Mouse (Mus musculus): Measurements from ENCODE around the gene Tmem161b.
A peak's percentile ranks its signal among the peaks of the same experiment; 100 is the strongest.
"Not testable (repeated sequence)": the region's sequence is repeated elsewhere in the genome, so short reads cannot be mapped to it uniquely, and the experiment has no call there.

The Tmem161b gene

DNA sequence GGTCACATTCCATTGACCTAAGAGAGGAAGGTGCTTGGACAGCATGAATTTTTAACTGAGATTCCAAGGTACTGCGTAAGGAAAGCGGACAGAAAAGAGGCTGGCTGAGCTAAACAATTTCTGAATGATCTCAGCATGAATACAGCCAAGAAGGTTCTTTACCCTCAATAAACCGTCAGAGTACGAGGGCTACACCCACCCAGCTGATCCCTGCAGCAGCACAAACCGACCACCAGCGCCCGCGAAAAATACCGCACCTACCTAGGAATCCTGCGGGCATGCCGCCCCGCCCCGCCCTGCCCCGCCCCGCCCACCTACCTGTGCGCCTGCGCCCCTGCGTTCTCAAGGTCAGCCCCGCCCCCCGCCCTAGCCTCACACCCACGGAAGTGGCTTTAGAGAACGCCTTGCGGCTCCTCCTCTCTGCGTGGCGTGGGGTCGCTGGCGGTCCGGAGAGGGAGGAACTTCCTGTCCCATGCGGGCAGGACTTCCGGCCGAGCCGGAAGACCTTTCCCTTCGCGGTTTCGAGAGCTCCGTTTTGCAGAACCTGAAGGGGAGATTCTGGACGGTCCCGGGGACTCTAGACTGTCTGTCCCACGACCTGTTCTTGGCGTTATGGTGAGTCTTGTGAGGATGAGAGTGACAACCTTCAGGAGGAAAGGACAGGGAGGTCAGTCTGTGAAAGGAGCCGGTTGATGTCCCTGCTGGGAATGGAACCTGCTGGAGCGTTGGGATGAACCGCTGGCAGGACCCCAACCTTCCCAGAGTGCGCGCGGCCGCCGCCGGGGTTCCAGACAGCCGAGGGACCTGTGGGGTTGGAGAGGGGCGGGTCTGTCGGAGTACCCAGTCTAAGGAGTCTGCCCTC, at the start of gene Tmem161b:
Tmem161b (plus strand) TSS at position 477 of the 862 bp plus-strand sequence.
- DNase-seq (ENCODE audit: low read depth, low spot score): peak; percentile 76

DNA sequence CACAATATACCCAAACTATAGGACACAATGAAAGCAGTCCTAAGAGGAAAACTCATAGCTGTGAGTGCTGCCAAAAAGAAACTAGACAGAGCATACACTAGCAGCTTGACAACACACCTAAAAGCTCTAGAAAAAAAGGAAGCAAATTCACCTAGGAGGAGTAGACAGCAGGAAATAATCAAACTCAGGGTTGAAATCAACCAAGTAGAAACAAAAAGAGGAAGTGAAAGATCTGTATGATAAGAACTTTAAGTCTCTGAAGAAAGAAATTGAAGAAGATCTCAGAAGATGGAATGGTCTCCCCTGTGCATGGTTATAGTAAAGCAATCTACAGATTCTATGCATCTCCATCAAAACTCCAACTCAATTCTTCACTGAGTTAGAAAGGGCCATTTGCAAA, 36.3 kb upstream of the Tmem161b start:
- not testable (repeated sequence) for DNase-seq (ENCODE audit: low read depth, low spot score)

DNA sequence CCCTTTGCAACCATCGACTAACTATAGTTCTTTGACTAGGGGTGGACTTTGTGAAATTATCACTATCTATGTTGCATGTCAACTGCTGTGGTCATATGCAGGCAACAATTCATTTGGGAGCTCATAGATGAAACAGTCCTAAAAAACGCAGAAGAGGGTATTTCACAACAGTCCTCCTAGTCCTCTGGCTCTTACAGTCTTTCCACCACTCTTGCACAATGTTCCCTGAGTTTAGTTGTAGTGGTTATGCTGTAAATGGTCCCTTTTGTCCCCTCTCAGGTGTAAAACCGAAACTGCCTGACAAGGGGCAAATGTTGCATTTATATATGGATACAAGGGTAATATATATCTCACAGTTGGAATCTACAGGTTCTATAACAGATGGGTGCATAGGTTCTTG, 29.4 kb upstream of the Tmem161b start:
- DNase-seq (ENCODE audit: low read depth, low spot score): no peak

DNA sequence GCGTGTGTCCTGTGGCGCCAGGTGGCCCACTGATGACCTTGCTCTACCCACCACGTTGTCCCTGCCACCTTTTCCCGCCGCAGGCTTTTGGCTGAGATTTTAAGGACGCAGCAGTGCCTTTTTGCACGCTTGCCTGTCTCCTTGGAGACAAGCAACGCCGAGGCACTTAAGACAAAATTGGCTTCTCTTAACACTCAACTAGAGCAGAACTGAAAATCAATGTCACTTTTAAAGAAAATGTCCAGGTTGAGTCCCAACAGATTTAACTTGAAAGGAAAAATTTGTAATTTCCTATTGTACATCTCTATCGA, 541 bp downstream of the Tmem161b start:
- DNase-seq (ENCODE audit: low read depth, low spot score): no peak

DNA sequence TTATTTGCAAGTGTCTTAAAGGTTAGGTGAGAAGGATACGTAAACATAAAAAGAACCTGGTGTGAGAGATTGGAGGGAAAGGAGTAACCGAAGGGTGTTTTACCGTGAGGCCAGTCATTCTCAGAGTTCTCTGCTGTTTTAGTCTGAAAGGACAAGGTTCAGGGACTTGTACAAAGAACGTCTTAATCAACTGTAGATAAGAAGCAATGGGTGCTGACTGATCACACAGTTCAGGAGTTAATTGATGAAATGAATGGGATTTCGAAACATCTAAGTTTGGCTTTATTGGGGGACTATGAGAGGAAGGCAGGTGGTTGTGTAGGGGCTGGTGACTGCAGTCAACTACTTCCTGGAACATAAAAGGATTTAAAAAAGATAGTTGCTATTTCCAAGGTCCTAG, 922 bp downstream of the Tmem161b start:
- no peak for DNase-seq (ENCODE audit: low read depth, low spot score)

DNA sequence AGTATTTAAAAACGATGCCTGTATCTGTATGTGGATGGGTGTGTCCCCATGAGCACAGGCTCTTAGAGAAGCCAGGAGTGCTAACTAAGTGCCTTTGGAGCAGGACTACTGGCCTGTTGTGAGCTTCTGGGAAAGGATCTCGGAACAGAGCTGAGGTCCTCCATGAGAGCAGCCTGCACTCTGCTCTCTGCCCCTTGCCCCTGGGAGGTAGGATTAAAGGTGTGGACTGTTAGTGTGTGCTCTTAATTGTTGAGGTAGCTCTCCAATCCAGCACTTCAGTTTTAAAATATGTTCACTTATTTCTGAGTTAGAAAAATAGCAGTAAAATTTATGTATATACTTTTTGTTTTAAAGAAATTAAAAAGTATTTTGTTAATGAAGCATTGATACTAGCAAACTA, 11.9 kb downstream of the Tmem161b start:
- no peak for DNase-seq (ENCODE audit: low read depth, low spot score)

DNA sequence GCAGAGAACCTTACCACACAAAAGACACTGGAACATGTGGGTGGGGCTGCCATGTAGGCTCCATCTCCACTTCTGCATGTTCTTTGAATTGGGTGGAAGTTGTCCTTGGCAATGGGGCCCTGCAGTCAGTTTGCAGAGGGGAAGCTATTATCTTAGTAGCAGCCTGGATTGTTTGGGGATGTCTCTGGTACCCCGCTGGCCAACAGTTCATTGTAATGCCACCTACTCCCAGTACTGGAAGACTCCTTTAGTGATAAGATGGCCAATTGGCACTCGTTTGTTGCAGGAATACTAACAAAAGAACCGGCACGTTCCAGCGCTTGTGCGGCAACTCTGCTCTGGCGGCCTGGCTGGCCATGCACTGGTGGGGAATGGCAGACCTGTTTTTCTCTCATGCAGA, 14.7 kb downstream of the Tmem161b start:
- DNase-seq (ENCODE audit: low read depth, low spot score): no peak

DNA sequence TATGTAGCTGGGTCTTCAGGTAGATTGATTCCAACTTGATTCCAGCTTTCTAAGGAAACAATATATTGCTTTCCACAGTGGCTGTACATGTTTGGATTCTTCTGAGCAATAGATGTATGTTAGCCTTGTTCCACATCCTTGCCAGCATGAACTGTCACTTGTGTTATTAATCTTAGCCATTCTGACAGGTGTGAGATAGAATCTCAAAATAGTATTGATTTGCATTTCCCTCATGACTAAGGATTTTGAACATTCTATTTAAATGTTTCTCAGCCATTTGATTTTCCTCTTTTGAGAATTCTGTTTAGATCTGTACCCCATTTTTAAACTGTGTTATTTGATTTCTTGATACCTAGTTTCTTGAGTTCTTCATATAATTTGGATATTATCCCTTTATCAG, 16.1 kb downstream of the Tmem161b start:
- DNase-seq (ENCODE audit: low read depth, low spot score): no peak

DNA sequence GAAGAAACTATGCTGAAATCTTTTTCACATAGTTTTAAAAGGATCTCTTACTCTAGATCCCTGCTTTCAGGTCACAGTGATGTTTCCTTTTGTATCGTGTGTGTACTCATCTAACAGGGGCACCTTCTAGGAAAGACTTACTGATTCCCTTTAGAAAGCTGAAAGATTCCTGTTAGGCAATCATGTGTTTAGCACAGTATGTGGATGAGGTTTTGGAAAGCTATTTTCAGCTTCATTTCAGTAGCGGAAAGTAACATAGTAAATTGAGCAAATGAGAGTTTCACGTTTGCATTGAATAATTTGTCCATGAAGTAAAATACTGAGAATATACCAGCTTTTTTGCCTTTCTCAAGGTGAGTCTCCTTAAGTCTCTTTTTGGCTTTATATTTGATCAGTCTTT, 26.0 kb downstream of the Tmem161b start:
- no peak for DNase-seq (ENCODE audit: low read depth, low spot score)

DNA sequence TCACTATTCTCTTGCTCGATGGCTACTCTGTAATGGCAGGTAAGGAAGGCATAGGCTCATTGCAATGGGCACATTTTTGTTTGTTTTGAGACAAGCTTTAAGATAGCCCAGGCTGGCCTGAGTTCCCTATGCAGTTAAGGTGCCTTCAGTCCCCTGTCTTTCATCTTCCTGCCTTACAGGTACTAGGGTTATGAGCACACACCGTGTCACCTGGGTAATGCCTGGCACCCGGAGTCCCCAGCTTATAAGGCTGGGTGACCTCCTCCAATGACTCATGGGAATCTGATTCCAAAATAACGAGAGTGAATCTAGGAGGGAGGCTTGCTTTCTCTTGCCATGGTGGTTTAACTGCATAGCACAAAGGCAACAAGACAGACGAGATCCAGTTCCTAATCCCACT, 29.2 kb downstream of the Tmem161b start:
- no peak for DNase-seq (ENCODE audit: low read depth, low spot score)

DNA sequence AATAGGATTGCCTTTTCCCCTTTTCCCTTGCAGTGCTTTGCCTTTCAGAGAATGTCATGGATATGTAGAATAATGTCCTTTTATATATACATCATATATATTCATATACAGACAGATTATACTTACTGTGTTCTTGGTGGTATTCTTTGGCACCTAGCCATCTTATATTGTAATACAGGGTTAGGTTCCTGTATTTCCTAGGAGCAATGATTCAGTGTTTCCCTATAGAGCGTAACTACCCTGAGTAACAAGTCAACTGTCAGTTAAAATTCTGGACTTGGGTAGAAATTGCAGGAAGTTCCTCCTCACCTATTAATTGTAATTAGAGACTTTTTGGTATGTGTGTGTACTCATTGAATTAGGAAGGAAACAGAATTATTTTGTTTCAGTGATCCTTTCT, 33.0 kb downstream of the Tmem161b start:
- no peak for DNase-seq (ENCODE audit: low read depth, low spot score)

DNA sequence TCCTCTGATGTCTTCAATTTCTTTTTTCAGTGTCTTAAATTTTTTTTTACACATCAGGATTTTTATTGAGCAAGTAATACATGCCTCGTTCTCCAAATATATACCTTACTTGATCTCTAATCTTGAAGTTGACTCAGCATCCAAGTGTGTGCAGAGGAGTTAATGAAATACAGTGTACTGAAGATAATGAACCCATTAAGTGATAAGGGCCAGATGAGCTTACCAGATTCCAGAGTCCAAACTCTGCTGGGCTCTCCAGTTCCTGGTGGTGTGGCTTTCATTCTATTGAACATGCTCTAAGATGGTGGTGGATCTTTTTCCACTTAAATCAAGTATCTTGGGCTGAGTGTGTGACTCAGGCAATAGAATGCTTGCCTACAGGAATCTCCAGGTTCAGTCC, 42.3 kb downstream of the Tmem161b start:
- DNase-seq (ENCODE audit: low read depth, low spot score): not testable (repeated sequence)

DNA sequence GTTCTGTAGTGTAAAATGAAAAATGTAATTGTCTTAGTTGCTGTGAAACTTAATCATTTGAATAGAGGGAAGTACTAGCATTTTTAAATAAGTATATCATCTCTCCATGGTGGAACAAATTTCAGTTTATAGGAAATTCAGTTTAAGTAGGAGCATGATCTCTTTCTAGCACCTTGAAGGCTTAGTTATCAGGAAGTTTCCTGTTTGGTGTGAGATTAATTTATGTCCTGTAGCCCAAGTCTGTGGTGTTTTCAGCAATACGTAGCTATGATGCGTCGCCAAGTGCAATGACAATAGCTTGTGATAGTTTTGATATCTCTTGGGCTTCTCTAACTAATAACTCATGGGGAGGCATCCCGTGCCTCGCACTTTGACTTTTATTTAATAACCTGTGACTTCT, 54.1 kb downstream of the Tmem161b start:
- no peak for DNase-seq (ENCODE audit: low read depth, low spot score)

DNA sequence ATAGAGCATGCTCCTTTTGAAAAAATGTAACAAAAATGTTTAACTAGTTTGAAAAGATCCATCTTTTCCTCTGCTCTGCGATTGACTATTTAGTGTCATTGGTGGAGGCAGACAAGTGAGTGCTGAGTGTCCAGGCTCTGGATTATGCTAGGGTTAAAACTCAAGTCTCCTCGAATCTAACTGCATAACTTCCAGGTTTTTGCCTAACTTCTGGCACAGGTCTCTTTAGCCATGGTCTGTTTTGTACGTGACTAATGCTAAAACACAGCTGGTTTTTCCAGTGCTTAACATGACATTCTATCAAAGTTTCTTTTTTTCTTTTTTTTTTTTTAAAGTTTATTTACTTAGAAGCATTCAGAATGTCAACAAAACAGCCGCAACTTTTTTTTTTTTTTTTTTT, 58.3 kb downstream of the Tmem161b start:
- DNase-seq (ENCODE audit: low read depth, low spot score): no peak

DNA sequence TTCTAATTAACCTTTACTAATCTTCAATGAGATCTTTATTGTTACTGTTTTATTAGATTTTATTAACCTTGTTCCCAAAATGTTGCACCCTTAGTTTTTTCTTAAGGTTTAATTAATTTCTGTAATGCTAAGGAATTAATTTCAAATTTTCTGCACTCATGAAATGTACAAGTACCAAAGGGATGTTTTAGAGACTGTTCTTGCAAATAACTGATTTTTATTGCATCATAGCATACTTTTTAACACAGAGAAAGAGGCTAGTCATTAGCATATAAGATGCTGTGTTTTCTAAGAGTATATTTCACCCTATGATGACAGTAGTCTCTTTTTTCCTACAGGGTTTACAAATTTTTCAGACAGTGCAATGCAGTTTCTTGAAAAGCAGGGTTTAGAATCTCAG, 60.9 kb downstream of the Tmem161b start:
- DNase-seq (ENCODE audit: low read depth, low spot score): no peak

DNA sequence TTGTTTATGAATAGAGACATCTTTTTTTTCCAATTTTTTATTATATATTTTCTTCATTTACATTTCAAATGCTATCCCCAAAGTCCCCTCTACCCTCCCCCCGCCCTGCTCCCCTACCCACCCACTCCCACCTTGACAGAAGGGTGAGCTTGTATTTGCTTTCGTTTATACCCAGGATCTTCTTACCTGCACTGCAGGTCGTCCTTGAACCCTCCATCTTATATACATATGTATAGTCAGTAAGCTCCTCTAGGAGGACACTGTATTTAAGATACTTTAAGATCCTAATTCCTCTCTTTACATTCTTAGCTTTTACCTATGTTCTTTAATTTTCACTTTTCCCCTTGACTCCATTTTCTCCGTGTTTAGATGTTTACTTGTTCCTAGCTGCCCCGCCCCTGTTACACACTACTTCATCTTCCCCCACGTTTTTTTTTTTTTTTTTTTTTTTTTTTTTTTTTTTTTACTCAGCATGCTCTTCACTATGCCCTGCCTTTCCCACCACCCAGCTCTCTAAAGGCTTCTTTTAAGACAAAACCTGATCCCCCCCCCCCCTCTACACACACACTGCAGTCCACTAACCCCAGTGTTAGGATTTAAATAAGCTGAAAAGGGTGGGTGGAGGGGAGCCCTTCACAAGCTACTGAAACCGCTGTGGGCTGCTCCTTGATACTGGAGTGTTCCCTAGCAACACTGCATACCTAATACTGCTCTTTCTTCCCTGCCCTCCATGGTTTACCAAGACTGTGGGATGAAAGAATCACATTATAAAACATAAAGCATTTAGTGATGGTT, 62.9 kb downstream of the Tmem161b start:
- no peak for DNase-seq (ENCODE audit: low read depth, low spot score)

DNA sequence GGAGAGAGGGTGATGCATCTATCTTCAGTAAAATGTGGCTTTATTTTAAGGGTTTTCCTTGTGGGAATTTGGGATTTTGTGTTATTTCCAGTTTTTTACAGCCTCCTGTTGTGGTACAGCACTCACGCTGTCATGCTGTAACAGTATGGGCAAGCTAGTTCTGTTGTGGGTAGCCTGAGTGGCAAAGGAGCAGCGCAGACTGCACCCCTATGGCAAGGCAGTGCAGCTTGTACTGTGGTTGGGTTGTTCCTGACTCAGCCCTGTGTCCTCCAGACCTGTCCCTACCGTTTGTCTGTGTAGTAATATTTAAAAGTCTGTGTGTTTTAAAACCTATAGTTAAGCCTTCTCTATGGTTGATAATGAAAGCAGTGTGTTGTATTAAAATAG, 63.5 kb downstream of the Tmem161b start:
- no peak for DNase-seq (ENCODE audit: low read depth, low spot score)

DNA sequence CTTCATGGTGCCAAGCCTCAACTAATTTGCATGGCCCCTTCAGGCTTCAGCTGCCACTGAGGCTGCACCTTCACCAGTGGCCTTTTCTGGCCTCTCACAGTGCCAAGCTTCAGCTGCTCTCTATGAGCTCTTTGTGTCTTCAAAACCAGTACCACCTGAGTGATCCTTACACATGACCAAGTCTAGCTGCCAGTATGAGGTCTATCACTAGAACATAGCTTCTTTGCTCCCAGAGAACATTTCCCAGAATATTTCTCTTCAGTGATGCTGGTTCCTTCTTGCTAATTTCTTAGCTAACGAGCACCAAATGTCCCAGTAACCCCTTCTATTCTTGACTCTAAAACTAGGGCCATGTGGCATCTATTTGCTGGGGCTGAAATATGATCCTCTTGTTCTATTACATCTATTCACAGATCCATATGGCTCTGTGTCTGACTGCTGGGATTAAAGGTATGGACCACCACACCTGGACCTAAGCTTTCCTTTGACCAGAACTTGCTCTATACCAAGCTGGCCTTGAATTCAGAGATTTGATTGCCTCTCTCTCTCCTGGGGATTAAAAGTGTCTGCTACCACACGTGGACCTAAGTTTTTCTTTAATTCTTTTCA, 77.5 kb downstream of the Tmem161b start:
- DNase-seq (ENCODE audit: low read depth, low spot score): no peak

DNA sequence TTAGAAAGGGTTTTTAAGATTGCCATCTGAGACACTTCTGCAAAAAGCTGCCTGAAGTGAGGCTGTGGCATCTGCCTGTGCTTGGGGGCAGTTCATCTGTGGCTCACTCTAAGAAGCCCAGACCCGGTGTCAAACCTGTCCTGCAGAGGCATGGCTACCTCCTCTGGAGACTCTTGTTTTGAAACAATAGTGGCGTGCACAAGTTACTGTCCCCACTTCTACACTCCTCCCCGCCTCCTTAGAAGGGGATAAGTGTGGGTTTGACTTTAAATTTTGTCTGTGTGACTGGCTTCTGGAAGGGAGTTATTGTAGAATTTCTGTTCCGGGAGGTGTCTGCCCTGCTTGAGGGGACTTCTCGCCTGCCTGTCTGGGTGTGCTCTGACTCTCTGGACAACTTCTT, 121.2 kb downstream of the Tmem161b start:
- DNase-seq (ENCODE audit: low read depth, low spot score): no peak

DNA sequence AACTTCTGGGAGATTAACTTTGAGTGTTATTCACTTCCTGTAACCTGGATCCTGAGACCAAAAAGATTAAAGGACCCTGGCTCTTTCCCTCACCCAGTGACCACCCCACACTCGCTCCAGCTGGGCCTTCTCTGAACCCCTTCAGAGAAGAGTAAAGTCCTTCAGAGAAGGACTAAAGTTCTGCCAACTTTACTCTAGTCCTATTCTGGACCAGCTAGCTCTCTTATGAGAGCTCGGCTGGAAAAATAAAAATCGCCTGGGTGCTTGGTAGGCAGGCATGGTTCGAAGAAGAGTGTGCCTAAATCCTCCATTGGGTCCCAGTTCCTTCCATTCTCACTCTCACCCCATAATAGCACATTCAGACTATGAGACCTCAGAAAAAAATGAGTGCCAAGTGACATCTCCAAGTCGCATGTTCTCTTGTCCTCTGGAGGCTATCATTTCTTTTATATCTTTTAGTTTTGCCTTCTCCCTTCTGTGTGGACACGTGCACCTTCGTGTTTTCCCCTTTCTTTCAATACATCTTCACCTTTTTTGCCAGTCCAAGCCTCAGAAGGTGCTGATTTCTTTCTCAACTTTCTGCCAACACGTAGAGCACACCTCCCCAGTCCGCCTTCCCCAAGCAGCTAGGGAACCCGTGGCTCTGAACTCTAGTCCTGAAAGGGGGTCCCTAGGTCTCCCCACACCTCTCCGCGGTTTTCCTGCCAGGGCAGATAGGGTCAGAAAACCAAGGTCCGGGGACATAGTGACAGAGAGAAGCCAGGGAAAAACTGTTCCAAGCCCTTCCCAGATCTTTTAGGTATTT, 121.8 kb downstream of the Tmem161b start:
- DNase-seq (ENCODE audit: low read depth, low spot score): no peak

DNA sequence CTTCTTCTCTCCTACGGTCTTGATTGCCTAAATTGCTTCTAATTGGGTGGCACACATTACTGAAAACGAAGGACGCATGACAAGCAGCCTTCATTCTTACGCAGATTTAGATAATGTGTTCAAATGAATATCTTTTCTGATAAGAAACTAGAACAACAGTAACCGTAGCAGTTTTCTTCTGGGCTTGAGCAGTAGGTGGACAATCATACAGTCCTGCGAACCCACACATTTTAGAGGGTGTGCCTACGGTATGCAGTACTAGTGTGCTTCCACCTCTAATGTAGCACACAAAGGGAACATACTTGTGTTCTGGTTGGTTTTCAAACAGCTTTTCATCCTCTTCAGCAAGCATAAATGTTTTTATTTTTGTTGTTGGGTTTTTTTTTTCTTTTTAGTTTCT, 122.6 kb downstream of the Tmem161b start:
- DNase-seq (ENCODE audit: low read depth, low spot score): no peak

DNA sequence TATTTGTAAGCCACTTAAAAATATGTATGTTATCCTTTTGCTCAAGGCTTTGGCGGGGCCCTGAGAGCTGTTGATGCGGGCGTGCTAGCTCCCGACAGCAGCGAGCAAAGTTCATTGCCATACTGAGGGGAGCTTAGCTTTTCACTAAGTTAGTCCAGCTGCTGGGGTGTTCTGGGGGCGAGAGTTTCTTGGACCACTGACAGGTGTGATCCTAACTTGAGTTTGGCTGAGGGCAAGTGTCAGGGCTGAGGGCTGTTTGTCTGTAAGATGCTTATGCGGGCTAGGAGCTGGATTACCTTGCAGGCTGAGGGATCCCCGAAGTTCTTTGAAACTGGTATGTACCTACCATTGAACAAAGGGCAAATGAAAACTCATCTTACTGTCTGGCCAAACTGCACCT, 123.0 kb downstream of the Tmem161b start:
- DNase-seq (ENCODE audit: low read depth, low spot score): no peak
